Mouse (Mus musculus): ENCODE results near the gene Ufsp1. TPM values are rescaled to one million over a fixed set of nuclear protein-coding genes. Genes with fewer than 3 reads are reported as not detected.

The Ufsp1 gene
- polyA plus RNA-seq, 1 experiment from 2014 or later = 9.5 TPM

- ATAC-seq (no peak), DNase-seq (no peak)
- H3K4me2 ChIP-seq (ENCODE audit: low read depth, low read length) = no peak overlapping the region
Measured at GRCm38 (mm10) chr5:137343869-137344268, 49.4 kb downstream of the Ufsp1 start.

More at GRCm38 (mm10) chr5:137343869-137344268, 49.4 kb downstream of the Ufsp1 start:
- H3K4me3 ChIP-seq (ENCODE audit: low read depth, low read length) = no peak overlapping the region
- H3K9ac ChIP-seq (replicated peaks) = no peak overlapping the region
- TF ChIP-seq EP300 (IDR thresholded peaks at IDR 0.05; ENCODE audit: low read depth) (no peak), CTCF (IDR thresholded peaks at IDR 0.05; ENCODE audit: low read depth) (peak; percentile 35)
- no peak overlapping the region for H3K27ac ChIP-seq (ENCODE audit: low read depth)
- H3K27me3 ChIP-seq (ENCODE audit: insufficient read depth, low read length) = peaks cover 14% of the 10 kb centered on the region
- no peaks in the 10 kb centered on the region for H3K9me3 ChIP-seq (ENCODE audit: low read length)
- H3K36me3 ChIP-seq (replicated peaks; ENCODE audit: insufficient read depth, low read length) = no peaks in the 10 kb centered on the region
- H3K4me1 ChIP-seq (ENCODE audit: insufficient read depth) = peaks cover 17% of the 10 kb centered on the region

Small RNA genes lying within 50 kb of the gene (microRNA-seq; reads per million reads assigned to microRNA genes)
- gene Mir7036 = not detected
- gene Mir8116 = not detected

Other genes starting within 250 kb of the Ufsp1 start
- 57.9 and 60.7 TPM in 2 replicates for gene Ap1s1, start 248.5 kb upstream of the Ufsp1 start, polyA plus RNA-seq (2015; fragmentation: Nextera tagmentation; extraction: Ambion mirVana)
- gene Serpine1, start 222.4 kb upstream of the Ufsp1 start, polyA plus RNA-seq (2015; fragmentation: Nextera tagmentation; extraction: Ambion mirVana) = 0.23 and 0.25 TPM in 2 replicates
- gene Trim56, start 178.4 kb upstream of the Ufsp1 start, polyA plus RNA-seq (2015; fragmentation: Nextera tagmentation; extraction: Ambion mirVana) = 6.4 and 7.4 TPM in 2 replicates
- not detected in 2 replicates for gene Muc3, start 145.3 kb upstream of the Ufsp1 start, polyA plus RNA-seq (2015; fragmentation: Nextera tagmentation; extraction: Ambion mirVana)
- 0.07 and 0.09 TPM in 2 replicates for gene Muc3a, start 82.2 kb upstream of the Ufsp1 start, polyA plus RNA-seq (2015; fragmentation: Nextera tagmentation; extraction: Ambion mirVana)
- 10.3 and 11.1 TPM in 2 replicates for gene Ache, start 7.1 kb upstream of the Ufsp1 start, polyA plus RNA-seq (2015; fragmentation: Nextera tagmentation; extraction: Ambion mirVana)
- gene Srrt, start 13.0 kb downstream of the Ufsp1 start, polyA plus RNA-seq (2015; fragmentation: Nextera tagmentation; extraction: Ambion mirVana) = 24.1 and 28.2 TPM in 2 replicates
- 7.5 and 9.2 TPM in 2 replicates for gene Trip6, start 19.8 kb downstream of the Ufsp1 start, polyA plus RNA-seq (2015; fragmentation: Nextera tagmentation; extraction: Ambion mirVana)
- 2.9 and 3.2 TPM in 2 replicates for gene Slc12a9, start 39.0 kb downstream of the Ufsp1 start, polyA plus RNA-seq (2015; fragmentation: Nextera tagmentation; extraction: Ambion mirVana)
- 5.7 and 5.9 TPM in 2 replicates for gene Ephb4, start 55.5 kb downstream of the Ufsp1 start, polyA plus RNA-seq (2015; fragmentation: Nextera tagmentation; extraction: Ambion mirVana)
- 0.01 and 0.06 TPM in 2 replicates for gene Zan, start 182.4 kb downstream of the Ufsp1 start, polyA plus RNA-seq (2015; fragmentation: Nextera tagmentation; extraction: Ambion mirVana)
- 27.5 and 27.7 TPM in 2 replicates for gene Pop7, start 207.9 kb downstream of the Ufsp1 start, polyA plus RNA-seq (2015; fragmentation: Nextera tagmentation; extraction: Ambion mirVana)
- gene Gigyf1, start 223.9 kb downstream of the Ufsp1 start, polyA plus RNA-seq (2015; fragmentation: Nextera tagmentation; extraction: Ambion mirVana) = 2.8 and 4.0 TPM in 2 replicates
- 0.13 and 0.26 TPM in 2 replicates for gene Epo, start 238.6 kb downstream of the Ufsp1 start, polyA plus RNA-seq (2015; fragmentation: Nextera tagmentation; extraction: Ambion mirVana)
- gene Gnb2, start 238.9 kb downstream of the Ufsp1 start, polyA plus RNA-seq (2015; fragmentation: Nextera tagmentation; extraction: Ambion mirVana) = 165 and 177 TPM in 2 replicates